Mouse (Mus musculus) liver, adult 2 months (tissue): ENCODE measurements around the gene Mob1b. TPM values are rescaled to one million over a fixed set of nuclear protein-coding genes. Genes with fewer than 3 reads are reported as not detected.
A peak's percentile ranks its signal among the peaks of the same experiment; 100 is the strongest.

ENCODE experiments used
- DNase-seq: peaks from one replicate; pipeline ENCODE4 v3.0.0-alpha.2; 2011; ENCODE audit warnings: low read depth, low spot score; ENCODE audit errors: extremely low read depth
- H3K27ac ChIP-seq: fragments of 200-500 bp; replicated peaks from 2 replicates; pipeline ENCODE4 v1.5.1; 2012; ENCODE audit warnings: low read depth, mild to moderate bottlenecking, control low read depth, inconsistent platforms, low read length; ENCODE audit not compliant: insufficient read depth
- H3K27me3 ChIP-seq: fragments of 200-500 bp; 2 replicates; pipeline ENCODE4 v1.6.1; 2012; ENCODE audit warnings: mild to moderate bottlenecking, moderate library complexity, low read length, inconsistent platforms; ENCODE audit not compliant: control insufficient read depth, insufficient read depth
- H3K36me3 ChIP-seq: fragments of 200-500 bp; 2 replicates; pipeline ENCODE4 v1.6.1; 2012; ENCODE audit warnings: low read length, inconsistent platforms; ENCODE audit not compliant: control insufficient read depth, insufficient read depth
- H3K4me1 ChIP-seq: fragments of 200-500 bp; 2 replicates; pipeline ENCODE4 v1.6.1; 2011; ENCODE audit warnings: low read length; ENCODE audit not compliant: control insufficient read depth, insufficient read depth
- H3K4me3 ChIP-seq: fragments of 200-500 bp; 2 replicates; pipeline ENCODE4 v1.5.1; 2011; ENCODE audit warnings: low read depth, mild to moderate bottlenecking, control low read depth, low read length, moderate library complexity; ENCODE audit not compliant: insufficient read depth
- H3K79me2 ChIP-seq: fragments of 200-500 bp; 2 replicates; pipeline ENCODE4 v1.6.1; 2012; ENCODE audit warnings: inconsistent platforms, mild to moderate bottlenecking, low read length, moderate library complexity; ENCODE audit not compliant: control insufficient read depth, insufficient read depth
- H3K9ac ChIP-seq: fragments of 200-500 bp; 2 replicates; pipeline ENCODE4 v1.6.1; 2012; ENCODE audit warnings: low read depth, mild to moderate bottlenecking, control low read depth, inconsistent platforms, low read length
- CTCF ChIP-seq: fragments of 200-500 bp; IDR thresholded peaks from 2 replicates; pipeline ENCODE4 v1.5.1; 2011; ENCODE audit warnings: low read depth, low read length, control low read depth
- POLR2A ChIP-seq: fragments of 200-500 bp; IDR thresholded peaks from 2 replicates; pipeline ENCODE4 v1.6.1; 2011; ENCODE audit warnings: low read length, control low read depth; ENCODE audit not compliant: insufficient read depth; ENCODE audit errors: extremely low read depth
- WGBS: fragments of 180-500 bp; shearing (Covaris S2); methylation state at CpG from one replicate; pipeline ENCODE4 v1.1.7; 2018; 5-methylcytosine and 5-hydroxymethylcytosine counted together
- polyA plus RNA-seq: library from polyadenylated mRNA; depleted of rRNA; stranded (reverse); fragments of >200 nt; gene quantifications from 2 replicates; pipeline ENCODE4 v1.2.3, GENCODE M21; 2012; rRNA removed
- total RNA-seq: library from RNA; depleted of rRNA; stranded (reverse); fragments of >200 nt; gene quantifications from 2 replicates; pipeline ENCODE4 v1.2.3, GENCODE M21; 2014; rRNA removed

Mob1b gene
- total RNA-seq (14.4 and 17.4 TPM in 2 replicates), polyA plus RNA-seq (4.1 and 4.6 TPM in 2 replicates)

DNA sequence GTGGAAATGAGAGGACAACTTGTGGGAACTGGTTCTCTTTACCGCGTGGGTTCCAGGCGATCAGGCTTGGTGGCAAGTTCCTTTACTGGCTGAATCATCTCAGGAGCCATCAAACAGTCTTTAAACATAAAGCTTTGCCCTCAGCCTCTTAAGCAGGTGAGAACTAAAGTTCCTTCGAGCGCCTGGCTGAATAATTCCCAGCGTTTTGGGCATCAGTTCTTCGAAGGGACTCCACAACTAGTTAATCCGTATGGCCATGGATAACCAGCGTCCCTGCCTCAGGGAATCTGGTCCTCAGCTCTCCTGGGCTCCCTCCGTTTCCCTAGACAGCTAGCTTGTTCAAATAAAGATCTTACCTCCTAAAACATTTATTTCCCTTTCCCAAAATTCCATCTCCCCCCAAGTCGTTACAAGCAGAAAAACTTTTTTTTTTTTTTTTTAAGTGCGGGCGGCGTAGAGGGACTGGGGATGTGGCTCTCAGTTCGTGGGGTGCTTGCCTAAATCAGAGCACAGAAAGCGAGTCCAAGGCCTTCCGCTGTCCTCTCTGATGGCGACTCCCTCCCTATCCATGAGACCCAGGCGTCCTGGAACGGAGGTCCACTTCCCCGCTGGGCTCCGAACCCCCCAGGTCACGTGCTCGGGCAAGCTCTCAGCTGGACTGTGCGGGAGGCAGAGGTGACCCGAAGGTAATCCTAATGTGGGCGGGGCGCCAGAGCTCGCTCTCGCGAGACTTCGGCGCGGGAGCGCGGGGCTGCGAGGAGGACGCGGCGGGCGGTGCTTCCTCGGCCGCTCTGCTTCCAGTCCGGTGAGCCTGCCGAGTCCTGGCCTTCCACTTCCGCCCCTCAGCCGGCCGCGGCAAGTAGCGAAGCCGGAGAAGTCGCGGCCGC is at the start of gene Mob1b:
Gene Mob1b (plus strand): TSS at position 740 of the 887 bp plus-strand sequence.
- Histone ChIP-seq H3K4me3 (peak within 1 kb of the TSS; percentile 77), H3K27ac (peak within 1 kb of the TSS; percentile 89), H3K9ac (peak within 1 kb of the TSS; percentile 98), H3K36me3 (no peaks in the 10 kb centered on the region), H3K4me1 (peaks cover 13% of the 10 kb centered on the region), H3K79me2 (peaks cover 22% of the 10 kb centered on the region), H3K27me3 (no peaks in the 10 kb centered on the region)
- WGBS: under 1% methylated on average over 53 of the region's 54 CpGs
- DNase-seq: peak; percentile 85
- TF ChIP-seq POLR2A (peak; percentile 84), CTCF (no peak)

DNA sequence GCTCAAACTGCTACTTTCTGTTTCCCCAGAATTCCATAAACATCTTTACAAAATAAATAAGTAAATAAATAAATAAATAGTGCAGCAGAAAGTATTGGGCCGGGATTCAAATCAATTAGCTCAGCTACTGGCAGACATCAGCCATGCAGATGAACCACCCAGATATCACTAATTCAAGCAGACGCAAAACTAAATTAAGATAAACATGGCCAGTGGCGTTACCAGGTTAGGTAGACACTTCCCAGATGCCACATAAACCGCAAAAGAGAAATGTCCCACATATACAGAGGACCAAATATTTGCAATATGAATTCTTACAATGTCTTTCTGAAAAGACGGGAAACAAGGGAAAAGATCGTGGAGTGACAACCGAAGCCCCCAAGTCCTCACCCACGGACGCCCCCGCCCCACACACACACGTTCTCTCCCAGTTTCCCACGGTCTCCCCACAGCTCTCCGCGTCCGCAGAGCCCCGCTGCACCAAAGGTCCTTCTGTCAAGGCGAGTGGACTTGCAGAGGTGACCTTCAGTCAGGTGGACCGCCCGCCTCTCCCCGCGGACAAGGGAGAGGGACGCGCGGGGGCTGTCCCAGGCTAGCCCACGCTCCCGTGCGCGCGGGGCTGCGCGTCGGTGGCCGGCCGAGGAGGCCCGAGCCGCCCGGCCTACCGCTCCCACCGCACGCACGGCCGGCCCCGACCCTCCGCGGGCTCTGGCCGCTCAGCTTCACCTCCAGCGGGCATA is 45.8 kb upstream of the Mob1b start:
- peak; percentile 53 for DNase-seq
- under 1% methylated on average over 42 of the region's 47 CpGs for WGBS
- Histone ChIP-seq H3K27me3 (no peaks in the 10 kb centered on the region), H3K79me2 (peaks cover 14% of the 10 kb centered on the region), H3K4me1 (peaks cover 2% of the 10 kb centered on the region; the same call in 1 of the 2 replicates), H3K9ac (peak overlapping the region; percentile 98), H3K36me3 (peaks cover 21% of the 10 kb centered on the region), H3K4me3 (peak overlapping the region; percentile 71), H3K27ac (peak overlapping the region; percentile 86)
- TF ChIP-seq POLR2A (0 out of 2 replicates have a peak, but pooled peaks have one; percentile 12), CTCF (no peak)

DNA sequence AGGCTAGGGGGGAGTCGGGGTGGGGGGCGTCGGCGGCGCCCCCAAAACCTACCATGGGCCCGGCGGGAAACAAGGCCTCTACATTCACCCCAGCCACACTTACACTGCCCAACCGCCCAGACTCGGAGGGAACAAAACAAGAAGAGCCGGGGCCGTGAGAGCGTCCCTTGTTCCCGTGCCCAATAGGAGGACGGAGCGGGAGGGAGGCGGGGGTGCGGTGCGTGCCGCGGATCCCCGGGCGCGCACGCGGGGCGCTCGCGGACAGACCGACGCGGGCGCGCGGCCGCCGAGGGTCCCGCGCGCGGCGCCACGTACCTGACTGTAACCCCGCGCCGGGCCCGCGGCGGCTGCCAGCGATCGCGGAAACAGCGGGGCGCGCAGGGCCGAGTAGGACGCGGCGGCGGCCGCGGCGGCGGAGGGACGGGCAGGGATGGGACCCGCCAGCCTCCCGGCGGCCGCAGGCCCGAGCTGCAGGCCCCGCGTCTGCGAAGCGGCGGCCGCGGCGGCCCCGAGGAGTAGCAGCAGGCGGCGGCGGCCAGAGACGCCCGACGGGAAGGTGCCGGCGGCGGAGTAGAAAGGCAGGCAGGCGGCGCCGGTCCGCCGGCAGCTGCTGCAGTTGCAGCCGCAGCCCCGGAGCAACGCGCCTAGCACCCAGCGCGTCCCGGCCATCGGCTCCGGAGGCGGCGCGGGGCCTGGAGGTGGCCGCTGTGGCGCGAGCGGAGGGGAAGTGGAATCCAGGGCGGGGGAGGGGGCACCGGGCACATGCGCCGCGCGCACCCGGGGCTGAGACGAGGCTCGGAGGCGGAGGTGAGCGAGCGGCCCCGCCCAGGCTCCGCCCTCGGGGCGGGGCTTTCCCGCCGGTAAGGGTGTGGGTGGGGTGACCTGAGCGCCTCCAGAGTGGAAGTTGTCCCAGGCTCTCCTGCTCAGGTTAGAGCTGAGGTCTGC is 44.9 kb upstream of the Mob1b start, which contains the start of gene Grsf1:
Gene Grsf1 (minus strand): TSS at position 729 of the 945 bp plus-strand sequence.
- H3K27me3 ChIP-seq: no peaks in the 10 kb centered on the region

DNA sequence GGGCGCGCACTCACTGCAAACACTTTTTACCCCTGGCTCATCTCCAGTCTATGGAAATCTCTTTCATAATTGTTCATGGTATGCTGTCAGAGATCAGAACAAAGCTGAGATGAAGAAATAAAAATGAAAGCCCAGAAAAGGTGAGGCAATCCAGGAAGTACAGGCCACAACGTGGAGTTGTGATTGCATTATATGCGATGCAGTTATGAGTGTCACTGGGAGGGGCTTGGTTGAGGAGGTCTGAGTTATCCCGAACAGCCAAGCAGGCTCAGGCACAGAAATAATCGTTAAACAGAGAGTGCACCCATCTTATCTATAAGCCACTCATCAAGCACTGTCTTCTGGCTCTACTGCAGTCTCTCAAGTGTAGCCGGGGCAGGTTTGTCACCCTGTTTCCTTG is 41.7 kb upstream of the Mob1b start:
- WGBS: 24% methylated on average over 7 of the region's 7 CpGs
- H3K9ac ChIP-seq: no peak overlapping the region
- H3K27me3 ChIP-seq: no peaks in the 10 kb centered on the region

More for the DNA sequence above, 44.9 kb upstream of the Mob1b start, which contains the start of gene Grsf1:
- peaks cover 14% of the 10 kb centered on the region for H3K79me2 ChIP-seq
- peaks cover 2% of the 10 kb centered on the region; the same call in 1 of the 2 replicates for H3K4me1 ChIP-seq
- DNase-seq: peak; percentile 77
- H3K4me3 ChIP-seq: peak within 1 kb of the TSS; percentile 71
- no peak for TF ChIP-seq CTCF
- TF ChIP-seq POLR2A: peak; percentile 83
- H3K27ac ChIP-seq: peak within 1 kb of the TSS; percentile 86
- H3K9ac ChIP-seq: peak within 1 kb of the TSS; percentile 98
- peaks cover 13% of the 10 kb centered on the region for H3K36me3 ChIP-seq
- 1% methylated on average over 127 of the region's 127 CpGs for WGBS

DNA sequence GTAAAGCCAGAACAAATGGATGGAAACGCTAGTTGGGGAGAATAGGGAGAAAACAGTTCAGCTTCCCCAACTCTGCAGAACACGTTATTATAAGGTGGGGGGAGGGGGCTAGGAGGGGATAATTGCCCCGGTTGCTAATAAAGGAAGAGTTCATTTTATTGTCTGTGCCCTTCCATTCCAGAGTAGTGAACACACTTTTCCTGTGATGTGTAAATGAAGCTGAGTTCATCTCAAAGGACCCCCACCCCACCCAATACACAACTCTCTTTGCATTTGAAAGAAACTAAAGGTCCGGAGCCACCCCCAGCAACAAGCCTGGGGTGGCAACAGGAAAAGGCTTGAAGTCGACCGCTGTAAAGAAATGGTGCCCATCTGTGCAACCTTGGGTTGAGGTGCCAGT is 41.3 kb upstream of the Mob1b start:
- Histone ChIP-seq H3K4me3 (no peak overlapping the region), H3K79me2 (peaks cover 7% of the 10 kb centered on the region), H3K4me1 (peaks cover 2% of the 10 kb centered on the region; the same call in 1 of the 2 replicates), H3K27me3 (no peaks in the 10 kb centered on the region), H3K9ac (no peak overlapping the region), H3K27ac (no peak overlapping the region), H3K36me3 (no peaks in the 10 kb centered on the region)
- TF ChIP-seq POLR2A (no peak), CTCF (no peak)
- no peak for DNase-seq
- WGBS: 53% methylated on average over 6 of the region's 6 CpGs

More for the DNA sequence above, 41.7 kb upstream of the Mob1b start:
- no peak overlapping the region for H3K4me3 ChIP-seq
- no peak for DNase-seq
- H3K27ac ChIP-seq: no peak overlapping the region
- peaks cover 7% of the 10 kb centered on the region for H3K79me2 ChIP-seq
- no peak for TF ChIP-seq POLR2A
- no peak for TF ChIP-seq CTCF
- H3K36me3 ChIP-seq: no peaks in the 10 kb centered on the region
- peaks cover 2% of the 10 kb centered on the region; the same call in 1 of the 2 replicates for H3K4me1 ChIP-seq
